Mouse (Mus musculus) embryonic fibroblast, embryonic 13.5 days (primary cell): ENCODE data around the gene Cdc42.

Experiments used
- CTCF ChIP-seq: IDR thresholded peaks from 2 replicates; pipeline ENCODE4 v1.5.1; 2011; ENCODE audit warnings: mild to moderate bottlenecking, control low read depth, low read length, moderate library complexity, borderline replicate concordance; ENCODE audit not compliant: insufficient read depth
- POLR2A ChIP-seq: IDR thresholded peaks from 2 replicates; pipeline ENCODE4 v1.6.1; 2011; ENCODE audit warnings: low read depth, mild to moderate bottlenecking, control low read depth, low read length, moderate library complexity

GRCm38 (mm10) chr4:137285876-137286661 is 71.5 kb downstream of the Cdc42 start:
- no peak for TF ChIP-seq CTCF
- no peak for TF ChIP-seq POLR2A
